Mouse (Mus musculus): ENCODE data around the gene Atp6v0a2.

DNA sequence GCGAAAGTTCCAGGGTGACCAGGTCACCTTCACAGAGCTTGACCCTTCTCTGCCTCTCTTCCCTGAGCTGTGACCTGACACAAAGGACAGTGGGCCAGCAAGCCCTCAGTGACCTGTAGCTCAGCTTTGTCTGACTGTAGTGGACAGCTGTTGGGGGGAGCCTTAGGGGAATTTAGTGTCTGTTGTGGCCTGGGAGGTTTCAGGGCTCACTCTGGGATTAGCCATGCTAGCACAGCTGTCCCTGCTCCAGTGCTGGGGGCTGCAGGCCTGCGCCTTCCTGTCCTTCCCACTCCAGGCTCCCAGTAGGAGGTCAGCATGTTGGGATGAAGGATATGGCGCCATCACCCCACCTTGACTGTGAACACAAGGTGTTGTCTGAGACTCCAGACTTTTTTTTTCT, 7.8 kb downstream of the Atp6v0a2 start:
- TF ChIP-seq CTCF (IDR thresholded peaks at IDR 0.05; ENCODE audit: low read depth, low read length), result no peak
- TF ChIP-seq POLR2A (IDR thresholded peaks at IDR 0.05; ENCODE audit: borderline replicate concordance, low read depth, low read length), result no peak

All from bone marrow macrophage, adult 2 months (primary cell).